7 mouse cellular contexts compared by ENCODE assay signal in the genomic region with DNA sequence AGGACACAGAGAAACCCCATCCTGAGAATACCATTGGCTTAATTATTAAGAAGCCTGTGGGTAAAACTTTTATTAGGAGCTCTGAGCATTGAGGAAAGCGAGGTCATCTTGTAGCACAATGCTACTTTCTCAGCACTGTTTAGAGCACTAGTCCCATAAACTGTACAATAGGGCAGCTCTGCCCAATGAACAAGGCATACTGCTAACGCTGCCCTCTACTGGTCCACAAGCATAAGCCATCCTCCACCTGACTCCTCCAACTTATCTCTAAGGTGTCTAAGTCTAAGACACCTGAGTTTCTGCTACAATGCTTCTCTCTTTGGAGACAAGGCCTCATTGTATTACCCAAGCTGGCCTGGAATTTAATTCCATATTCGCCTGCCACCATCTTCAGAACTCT. TPM values are rescaled to one million over a fixed set of nuclear protein-coding genes. Genes with fewer than 3 reads are reported as not detected.
DNase-seq lines count a peak whose midpoint lies in the region; ATAC-seq and TF ChIP-seq lines count a peak whose summit lies in the region.

No protein-coding gene starts in this region.

- H3K27ac ChIP-seq in layer of hippocampus, adult 2 months, result no peak overlapping the region

- peak; percentile 80 for TF ChIP-seq CTCF in layer of hippocampus, adult 2 months (conservative IDR thresholded peaks at IDR 0.05)

- DNase-seq in layer of hippocampus, adult 2 months (ENCODE audit: low spot score in 2 of 2), result no peak
- DNase-seq in layer of hippocampus, adult 11-12 months (ENCODE audit: low spot score), result no peak
- DNase-seq in NIH3T3 (ENCODE audit: low read depth), result peak; percentile 71
- DNase-seq in naive thymus-derived CD4-positive, alpha-beta T cell, adult 2 months (ENCODE audit: low read depth), result peak; percentile 75
- DNase-seq in heart, adult 11 months, result no peak
- no peak for DNase-seq in urinary bladder, postnatal 10 days (ENCODE audit: low spot score)

- H3K4me3 ChIP-seq in layer of hippocampus, adult 2 months, result no peak overlapping the region

- peak; percentile 62; the same call in 1 of the 2 replicates for ATAC-seq in granulocyte monocyte progenitor cell, adult 5-6 weeks (replicated peaks; ENCODE audit: poor library complexity, severe bottlenecking)

RNA-seq across cellular contexts. Expression of gene Gtpbp2, which starts 9.7 kb away (rescaled TPM):
- 100 to 1,000 TPM; 118 to 138 TPM for total RNA-seq in layer of hippocampus, adult 2 months (2021)
- total RNA-seq in granulocyte monocyte progenitor cell, adult 5-6 weeks (2014; fragmentation: Nextera tagmentation), result 46.6 and 49.2 TPM in 2 replicates
- 28.7 and 58.6 TPM in 2 replicates for total RNA-seq in granulocyte monocyte progenitor cell, adult 5-6 weeks (2017)

RNA-seq across cellular contexts. Expression of gene Mad2l1bp, which starts 17.2 kb away (rescaled TPM):
- 10 to 100 TPM in 1 of 2 experiments, 1 to 10 TPM in 1; 7.9 to 10.5 TPM for total RNA-seq in layer of hippocampus, adult 2 months (2021)
- total RNA-seq in granulocyte monocyte progenitor cell, adult 5-6 weeks (2014; fragmentation: Nextera tagmentation), result 14.8 and 18.6 TPM in 2 replicates
- 2.9 and 8.1 TPM in 2 replicates for total RNA-seq in granulocyte monocyte progenitor cell, adult 5-6 weeks (2017)

RNA-seq across cellular contexts. Expression of gene Rsph9, which starts 26.5 kb away (rescaled TPM):
- total RNA-seq in layer of hippocampus, adult 2 months (2021), result 10 to 100 TPM; 27.4 to 28.8 TPM
- total RNA-seq in granulocyte monocyte progenitor cell, adult 5-6 weeks (2014; fragmentation: Nextera tagmentation), result not detected in 2 replicates
- not detected in 2 replicates for total RNA-seq in granulocyte monocyte progenitor cell, adult 5-6 weeks (2017)

RNA-seq across cellular contexts. Expression of gene Polh, which starts 31.9 kb away (rescaled TPM):
- total RNA-seq in layer of hippocampus, adult 2 months (2021), result 1 to 10 TPM; 5.4 to 6.0 TPM
- total RNA-seq in granulocyte monocyte progenitor cell, adult 5-6 weeks (2014; fragmentation: Nextera tagmentation), result 15.3 and 18.2 TPM in 2 replicates
- 26.0 and 26.7 TPM in 2 replicates for total RNA-seq in granulocyte monocyte progenitor cell, adult 5-6 weeks (2017)

RNA-seq across cellular contexts. Expression of gene Xpo5, which starts 32.0 kb away (rescaled TPM):
- 10 to 100 TPM; 44.0 to 48.3 TPM for total RNA-seq in layer of hippocampus, adult 2 months (2021)
- 64.5 and 70.0 TPM in 2 replicates for total RNA-seq in granulocyte monocyte progenitor cell, adult 5-6 weeks (2014; fragmentation: Nextera tagmentation)
- total RNA-seq in granulocyte monocyte progenitor cell, adult 5-6 weeks (2017), result 58.1 and 67.1 TPM in 2 replicates

Comparison
In these comparisons a context has a peak if more than half of its experiments do, and no peak if none do; other contexts are left out.
1. DNase-seq: peak in NIH3T3 (single experiment) and naive thymus-derived CD4-positive, alpha-beta T cell, adult 2 months (single experiment); none in layer of hippocampus, adult 2 months (0 of 2), layer of hippocampus, adult 11-12 months (single experiment), heart, adult 11 months (single experiment) and urinary bladder, postnatal 10 days (single experiment).
2. RNA of gene Rsph9, which starts 26.5 kb away (total RNA-seq): 27.4 to 28.8 TPM in layer of hippocampus, adult 2 months; not detected in granulocyte monocyte progenitor cell, adult 5-6 weeks; every median in the first group is over 10 times any median in the second.